Mouse (Mus musculus): ENCODE data around the gene A030003K21Rik. TPM values are rescaled to one million over a fixed set of nuclear protein-coding genes. Genes with fewer than 3 reads are reported as not detected.
"Not testable (repeated sequence)": the region's sequence is repeated elsewhere in the genome, so short reads cannot be mapped to it uniquely, and the experiment has no call there.

Gene A030003K21Rik
- polyA plus RNA-seq (2015; fragmentation: Nextera tagmentation; extraction: Ambion mirVana): 2.0 and 2.5 TPM in 2 replicates

DNA sequence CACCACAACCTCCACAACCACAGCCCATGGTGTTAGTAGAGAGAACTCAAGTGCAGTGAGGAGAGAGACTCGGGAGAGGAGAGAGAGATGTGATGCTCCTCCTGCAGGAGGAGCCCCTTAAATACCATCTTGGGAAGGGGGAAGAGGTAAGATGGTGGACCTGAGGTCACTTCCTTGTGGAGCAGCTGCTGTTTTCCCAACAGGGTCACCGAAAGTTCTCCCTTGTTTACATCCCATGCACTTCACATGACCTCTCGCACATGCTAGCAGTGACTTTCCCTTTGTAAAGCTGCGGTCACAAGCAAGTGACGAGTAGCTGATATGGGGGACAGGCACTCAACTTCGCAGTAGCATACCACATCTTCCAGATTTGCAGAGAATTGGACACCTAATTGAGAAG, at the start of gene A030003K21Rik:
TSS of gene A030003K21Rik (minus strand) at position 94 of the 400 bp plus-strand sequence.
- H3K4me2 ChIP-seq (replicated peaks); H3K9ac ChIP-seq; H3K4me3 ChIP-seq (replicated peaks); ATAC-seq (ENCODE audit: insufficient number of reproducible peaks, low FRiP score, low TSS enrichment, low read depth); H3K27me3 ChIP-seq; H3K9me3 ChIP-seq (replicated peaks); H3K4me1 ChIP-seq; H3K27ac ChIP-seq (replicated peaks); H3K36me3 ChIP-seq: not testable (repeated sequence)
- no CpG with 5 or more reads among the region's 6 CpGs for WGBS

DNA sequence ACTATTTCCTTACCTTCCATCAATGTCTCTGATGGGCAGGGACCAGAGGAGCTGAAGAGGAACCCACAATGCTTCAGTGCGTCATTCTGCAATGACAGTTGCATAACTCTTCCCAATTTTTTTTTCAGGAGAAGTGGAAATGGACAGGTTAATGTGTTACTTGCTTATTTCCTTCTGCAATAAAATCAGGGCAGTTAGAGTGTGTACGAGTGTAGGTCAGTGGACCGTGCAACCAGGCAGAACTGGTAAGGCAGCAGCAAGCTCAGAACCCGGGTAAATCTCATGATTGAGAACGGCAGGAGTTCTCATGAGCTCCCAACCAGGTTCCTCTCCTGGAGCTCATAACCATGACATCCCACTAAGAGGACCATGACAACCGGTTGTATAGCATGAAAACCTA, 48.9 kb upstream of the A030003K21Rik start:
- Histone ChIP-seq H3K9ac (no peak overlapping the region), H3K4me1 (no peaks in the 10 kb centered on the region), H3K4me3 (replicated peaks) (no peak overlapping the region), H3K9me3 (replicated peaks) (no peaks in the 10 kb centered on the region), H3K4me2 (replicated peaks) (no peak overlapping the region), H3K27me3 (no peaks in the 10 kb centered on the region), H3K36me3 (no peaks in the 10 kb centered on the region), H3K27ac (replicated peaks) (no peak overlapping the region)
- WGBS: 87% methylated on average over 6 of the region's 6 CpGs
- no peak for ATAC-seq (ENCODE audit: insufficient number of reproducible peaks, low FRiP score, low TSS enrichment, low read depth)

DNA sequence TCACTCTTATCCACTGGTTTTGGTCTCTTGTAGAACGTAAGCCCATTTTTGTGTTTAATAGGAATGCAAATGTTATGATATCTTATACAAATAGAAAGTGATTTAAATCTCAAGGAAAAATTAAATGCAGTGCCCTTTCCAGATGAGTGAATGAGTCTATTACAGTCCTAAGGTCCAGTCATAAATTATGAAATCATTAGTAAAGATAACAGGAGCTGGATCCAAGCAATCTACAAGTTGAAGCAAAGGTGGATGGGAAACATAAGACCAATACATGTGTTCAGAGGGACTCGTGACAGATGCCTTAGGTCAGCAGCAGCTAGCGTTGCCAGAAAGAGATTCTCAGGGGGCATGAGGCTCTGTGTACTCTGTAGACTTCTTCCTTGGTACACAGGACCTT, 48.4 kb upstream of the A030003K21Rik start:
- WGBS: 78% methylated on average over 3 of the region's 3 CpGs
- Histone ChIP-seq H3K4me1 (no peaks in the 10 kb centered on the region), H3K36me3 (no peaks in the 10 kb centered on the region), H3K4me2 (replicated peaks) (no peak overlapping the region), H3K27me3 (no peaks in the 10 kb centered on the region), H3K27ac (replicated peaks) (no peak overlapping the region), H3K9me3 (replicated peaks) (no peaks in the 10 kb centered on the region), H3K9ac (no peak overlapping the region), H3K4me3 (replicated peaks) (no peak overlapping the region)
- ATAC-seq (ENCODE audit: insufficient number of reproducible peaks, low FRiP score, low TSS enrichment, low read depth): no peak

DNA sequence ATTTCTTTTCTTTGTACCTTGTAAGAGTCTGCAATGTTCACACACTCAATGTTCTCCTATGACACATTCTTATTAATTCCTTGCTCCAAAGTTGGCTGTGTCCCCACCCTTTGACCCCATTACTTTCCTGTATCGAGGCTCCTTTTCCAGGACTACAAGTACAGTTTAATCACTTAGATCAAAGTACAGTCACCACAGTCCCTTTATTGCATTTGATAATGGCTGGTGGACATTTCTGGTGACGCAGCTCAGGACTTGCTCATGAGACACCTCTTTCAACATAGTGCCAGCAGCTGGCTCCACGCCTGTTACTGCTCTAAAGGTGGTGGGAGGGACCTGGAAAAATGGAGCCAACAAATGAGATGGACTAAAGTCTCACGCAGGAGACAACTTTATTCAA, 47.9 kb upstream of the A030003K21Rik start:
- Histone ChIP-seq H3K4me2 (replicated peaks) (no peak overlapping the region), H3K4me1 (no peaks in the 10 kb centered on the region), H3K4me3 (replicated peaks) (no peak overlapping the region), H3K36me3 (no peaks in the 10 kb centered on the region), H3K9me3 (replicated peaks) (no peaks in the 10 kb centered on the region), H3K27me3 (no peaks in the 10 kb centered on the region), H3K9ac (no peak overlapping the region), H3K27ac (replicated peaks) (no peak overlapping the region)
- 67% methylated on average over 4 of the region's 4 CpGs for WGBS
- ATAC-seq (ENCODE audit: insufficient number of reproducible peaks, low FRiP score, low TSS enrichment, low read depth): no peak

DNA sequence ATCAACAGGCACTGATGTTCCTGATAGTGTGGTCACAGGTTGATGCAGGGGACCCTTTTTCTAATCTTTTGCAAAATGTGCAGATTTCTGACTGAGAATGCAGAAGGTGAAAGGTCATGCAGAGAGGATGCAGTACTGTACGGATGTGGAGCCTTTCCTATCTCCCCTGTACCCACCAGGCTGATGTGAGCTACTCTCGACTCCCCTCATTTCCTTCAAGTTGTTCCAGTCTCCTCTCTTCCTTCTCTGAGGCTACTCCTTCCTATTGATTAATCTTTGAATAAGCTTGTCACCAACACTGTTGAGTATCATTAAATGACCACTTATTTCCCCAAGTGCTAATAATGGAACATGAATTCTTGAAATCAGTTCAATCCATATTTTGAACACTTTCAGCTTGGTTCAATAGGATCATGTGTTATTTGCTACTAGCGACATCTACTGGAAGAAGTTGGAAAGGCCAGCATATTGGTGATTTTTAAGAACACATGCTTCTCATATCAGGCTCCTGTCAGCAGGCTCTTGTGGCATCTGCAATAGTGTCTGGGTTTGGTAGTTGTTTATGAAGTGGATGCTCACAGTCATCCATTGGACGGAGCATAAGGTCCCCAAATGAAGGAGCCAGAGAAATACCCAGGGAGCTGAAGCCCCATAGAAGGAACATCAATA, 44.5 kb upstream of the A030003K21Rik start:
- H3K9ac ChIP-seq: no peak overlapping the region
- H3K4me3 ChIP-seq (replicated peaks): no peak overlapping the region
- no peaks in the 10 kb centered on the region for H3K27me3 ChIP-seq
- no peaks in the 10 kb centered on the region for H3K9me3 ChIP-seq (replicated peaks)
- H3K36me3 ChIP-seq: no peaks in the 10 kb centered on the region
- no peaks in the 10 kb centered on the region for H3K4me1 ChIP-seq
- 24% methylated on average over 4 of the region's 4 CpGs for WGBS
- ATAC-seq (ENCODE audit: insufficient number of reproducible peaks, low FRiP score, low TSS enrichment, low read depth): no peak
- H3K27ac ChIP-seq (replicated peaks): no peak overlapping the region
- no peak overlapping the region for H3K4me2 ChIP-seq (replicated peaks)

DNA sequence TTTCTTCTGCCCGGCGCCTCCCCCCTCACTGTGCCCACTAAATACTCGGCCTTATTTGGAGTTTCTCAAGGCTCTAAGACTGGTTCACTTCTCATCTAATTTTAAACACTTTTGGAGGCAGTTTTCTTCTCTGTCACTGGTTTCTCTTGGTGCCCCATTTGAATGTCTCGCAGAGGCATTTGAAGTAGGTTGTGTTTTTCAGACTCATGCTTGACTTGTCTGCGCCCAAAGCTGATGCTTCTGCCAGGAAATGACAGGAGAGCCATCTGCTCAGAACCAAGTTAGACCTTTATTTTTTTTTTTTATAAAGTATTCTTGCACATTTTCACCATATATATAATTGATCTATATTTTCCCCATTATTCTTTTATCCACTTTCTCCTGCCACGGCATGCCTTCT, 43.5 kb upstream of the A030003K21Rik start:
- H3K4me3 ChIP-seq (replicated peaks): no peak overlapping the region

DNA sequence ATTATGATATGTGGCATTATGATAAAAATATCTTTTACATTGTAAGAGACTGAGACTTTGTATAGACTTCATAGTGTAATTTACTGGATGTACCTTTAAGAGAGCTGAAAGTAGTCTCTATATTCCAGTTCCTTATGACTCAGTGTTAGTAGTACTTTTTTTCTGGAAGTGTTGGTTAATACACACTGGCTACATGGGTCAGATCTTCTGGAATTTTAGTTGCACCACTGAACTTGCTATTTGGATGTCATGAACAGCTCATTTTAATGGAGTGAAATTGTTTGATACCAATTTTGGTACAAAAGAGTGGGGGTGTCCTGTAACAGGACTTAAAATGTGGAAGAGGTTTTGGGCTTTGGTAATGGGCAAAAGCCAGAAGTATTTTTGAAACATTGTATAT, 34.7 kb upstream of the A030003K21Rik start:
- no peak overlapping the region for H3K27ac ChIP-seq (replicated peaks)
- H3K4me2 ChIP-seq (replicated peaks): no peak overlapping the region
- H3K4me1 ChIP-seq: no peaks in the 10 kb centered on the region
- H3K27me3 ChIP-seq: no peaks in the 10 kb centered on the region
- no peaks in the 10 kb centered on the region for H3K9me3 ChIP-seq (replicated peaks)
- H3K9ac ChIP-seq: no peak overlapping the region
- no peak overlapping the region for H3K4me3 ChIP-seq (replicated peaks)
- no peak for ATAC-seq (ENCODE audit: insufficient number of reproducible peaks, low FRiP score, low TSS enrichment, low read depth)
- no peaks in the 10 kb centered on the region for H3K36me3 ChIP-seq

More for the DNA sequence above, 43.5 kb upstream of the A030003K21Rik start:
- H3K27ac ChIP-seq (replicated peaks): no peak overlapping the region
- no peak for ATAC-seq (ENCODE audit: insufficient number of reproducible peaks, low FRiP score, low TSS enrichment, low read depth)
- no peaks in the 10 kb centered on the region for H3K9me3 ChIP-seq (replicated peaks)
- no peaks in the 10 kb centered on the region for H3K4me1 ChIP-seq
- H3K36me3 ChIP-seq: no peaks in the 10 kb centered on the region
- H3K9ac ChIP-seq: no peak overlapping the region
- WGBS: 87% methylated on average over 6 of the region's 6 CpGs
- H3K4me2 ChIP-seq (replicated peaks): no peak overlapping the region
- no peaks in the 10 kb centered on the region for H3K27me3 ChIP-seq

DNA sequence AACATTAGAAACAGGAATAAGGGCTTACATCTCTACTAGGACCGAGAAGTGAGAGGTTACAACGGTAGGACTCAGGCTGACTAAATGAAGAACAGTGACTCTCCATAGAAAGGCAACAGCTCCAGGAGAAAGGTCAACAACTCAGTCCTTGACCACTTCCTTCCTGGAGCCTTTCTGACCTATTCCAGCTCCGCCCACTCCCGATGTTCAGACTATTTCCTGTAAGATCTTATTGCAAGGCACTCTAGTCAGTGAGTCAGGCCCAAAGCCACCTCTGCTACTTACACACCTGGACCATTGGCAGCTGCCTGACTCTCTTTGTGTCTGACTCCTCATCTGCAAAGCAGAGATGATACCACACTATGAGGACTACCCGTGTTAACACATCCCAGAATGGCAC, 32.6 kb upstream of the A030003K21Rik start:
- Histone ChIP-seq H3K4me2 (replicated peaks) (no peak overlapping the region), H3K4me3 (replicated peaks) (no peak overlapping the region), H3K36me3 (no peaks in the 10 kb centered on the region), H3K27ac (replicated peaks) (no peak overlapping the region), H3K4me1 (no peaks in the 10 kb centered on the region), H3K9ac (no peak overlapping the region), H3K27me3 (no peaks in the 10 kb centered on the region), H3K9me3 (replicated peaks) (no peaks in the 10 kb centered on the region)
- WGBS: 68% methylated on average over 5 of the region's 5 CpGs
- no peak for ATAC-seq (ENCODE audit: insufficient number of reproducible peaks, low FRiP score, low TSS enrichment, low read depth)

DNA sequence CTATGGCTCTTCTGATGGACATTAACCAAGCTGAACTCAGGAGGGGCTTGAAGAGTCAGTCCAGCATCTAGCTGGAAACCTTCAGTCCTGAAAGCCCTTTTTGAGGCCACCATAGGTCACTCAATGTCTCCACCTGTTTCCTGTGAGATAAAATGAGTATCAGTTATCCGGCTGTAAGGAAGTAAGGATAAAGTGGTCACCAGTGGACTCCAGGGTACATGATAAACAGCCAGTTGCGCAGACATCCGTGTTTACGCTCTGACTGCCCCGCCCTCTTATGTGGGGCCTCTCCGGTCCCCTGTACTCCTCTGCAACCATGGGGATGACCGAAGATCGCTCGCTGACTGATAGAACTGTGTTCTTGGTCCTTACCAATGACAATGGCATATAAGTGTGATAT, 31.2 kb upstream of the A030003K21Rik start:
- H3K27ac ChIP-seq (replicated peaks): no peak overlapping the region
- H3K4me2 ChIP-seq (replicated peaks): no peak overlapping the region
- 86% methylated on average over 9 of the region's 9 CpGs for WGBS
- no peaks in the 10 kb centered on the region for H3K4me1 ChIP-seq
- H3K9me3 ChIP-seq (replicated peaks): no peaks in the 10 kb centered on the region
- no peaks in the 10 kb centered on the region for H3K27me3 ChIP-seq
- H3K9ac ChIP-seq: no peak overlapping the region
- no peak overlapping the region for H3K4me3 ChIP-seq (replicated peaks)
- ATAC-seq (ENCODE audit: insufficient number of reproducible peaks, low FRiP score, low TSS enrichment, low read depth): no peak
- H3K36me3 ChIP-seq: no peaks in the 10 kb centered on the region

DNA sequence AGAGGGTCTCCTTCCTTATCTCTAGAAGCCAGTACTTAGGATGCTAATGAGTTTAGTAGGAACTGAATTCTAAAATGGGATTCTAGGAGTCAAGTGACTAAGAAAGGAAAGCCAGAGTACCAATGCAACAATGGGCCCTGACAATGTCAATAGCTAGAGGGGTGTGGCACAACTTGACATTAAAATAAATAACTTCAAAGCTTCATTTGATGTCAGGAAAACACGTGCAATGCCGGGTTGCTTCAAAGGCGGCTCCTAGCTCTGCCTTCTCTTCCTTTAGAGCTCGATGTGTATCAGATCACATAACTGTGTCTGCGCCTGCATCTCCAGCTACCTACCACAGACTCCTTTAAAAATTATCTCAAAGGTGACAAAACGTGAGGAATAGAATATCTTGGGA, 30.7 kb upstream of the A030003K21Rik start:
- no peak overlapping the region for H3K4me3 ChIP-seq (replicated peaks)
- H3K36me3 ChIP-seq: no peaks in the 10 kb centered on the region
- ATAC-seq (ENCODE audit: insufficient number of reproducible peaks, low FRiP score, low TSS enrichment, low read depth): no peak
- WGBS: 63% methylated on average over 6 of the region's 6 CpGs
- H3K27ac ChIP-seq (replicated peaks): no peak overlapping the region
- no peak overlapping the region for H3K9ac ChIP-seq
- H3K4me2 ChIP-seq (replicated peaks): no peak overlapping the region
- H3K9me3 ChIP-seq (replicated peaks): no peaks in the 10 kb centered on the region
- no peaks in the 10 kb centered on the region for H3K27me3 ChIP-seq
- H3K4me1 ChIP-seq: no peaks in the 10 kb centered on the region

DNA sequence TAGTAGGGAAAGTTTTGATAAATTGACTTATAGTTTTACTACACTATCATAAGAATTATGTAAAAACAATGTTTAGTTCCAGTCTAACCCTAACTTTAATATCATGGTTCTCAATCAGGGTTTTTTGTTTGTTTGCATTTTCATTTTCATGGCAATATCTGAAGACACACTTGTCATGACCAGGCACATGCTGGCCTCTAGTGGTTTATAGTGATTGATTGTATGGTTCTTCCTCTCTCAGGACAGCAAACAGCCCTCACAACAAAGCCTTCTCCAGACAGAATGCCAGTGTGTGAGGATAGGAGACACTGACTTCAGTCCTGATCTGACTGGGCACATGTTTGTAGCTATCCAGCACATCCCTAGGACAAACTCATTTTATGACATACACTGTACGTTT, 30.1 kb upstream of the A030003K21Rik start:
- no peak overlapping the region for H3K27ac ChIP-seq (replicated peaks)
- H3K4me2 ChIP-seq (replicated peaks): no peak overlapping the region
- ATAC-seq (ENCODE audit: insufficient number of reproducible peaks, low FRiP score, low TSS enrichment, low read depth): no peak
- H3K36me3 ChIP-seq: no peaks in the 10 kb centered on the region
- no peaks in the 10 kb centered on the region for H3K27me3 ChIP-seq
- no peak overlapping the region for H3K9ac ChIP-seq
- no peaks in the 10 kb centered on the region for H3K9me3 ChIP-seq (replicated peaks)
- 76% methylated on average over 1 of the region's 1 CpGs for whole genome bisulfite sequencing
- H3K4me3 ChIP-seq (replicated peaks): no peak overlapping the region
- H3K4me1 ChIP-seq: no peaks in the 10 kb centered on the region

DNA sequence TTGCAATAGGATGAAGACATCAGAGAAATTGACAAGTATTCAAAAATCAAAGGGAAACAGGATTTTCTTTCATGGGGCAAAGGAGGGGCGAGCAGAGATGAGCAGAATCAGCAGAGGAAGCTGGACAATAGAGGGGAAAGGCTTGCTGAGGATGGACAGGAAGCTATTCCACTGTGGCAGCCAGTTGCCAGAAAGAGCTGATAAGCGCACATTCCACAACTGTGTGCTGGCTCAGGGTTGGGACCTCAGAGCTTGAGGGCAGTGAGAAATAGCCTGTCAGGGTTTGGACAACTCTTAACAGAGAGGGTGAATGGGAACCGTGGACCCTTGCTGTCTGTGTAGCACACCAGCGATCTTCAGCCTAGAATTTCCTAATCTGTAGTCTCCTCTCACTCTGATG, 28.9 kb upstream of the A030003K21Rik start:
- Histone ChIP-seq H3K9ac (no peak overlapping the region), H3K4me1 (no peaks in the 10 kb centered on the region), H3K4me3 (replicated peaks) (no peak overlapping the region), H3K4me2 (replicated peaks) (no peak overlapping the region), H3K27ac (replicated peaks) (no peak overlapping the region), H3K36me3 (no peaks in the 10 kb centered on the region), H3K9me3 (replicated peaks) (no peaks in the 10 kb centered on the region), H3K27me3 (no peaks in the 10 kb centered on the region)
- WGBS: 46% methylated on average over 4 of the region's 4 CpGs
- ATAC-seq (ENCODE audit: insufficient number of reproducible peaks, low FRiP score, low TSS enrichment, low read depth): no peak

All from embryonic facial prominence, embryonic 15.5 days (tissue).